Mouse (Mus musculus) small intestine, adult 2 months (tissue): ENCODE results near the gene Rusc2.

Experiments
- CTCF ChIP-seq: fragments of 200-500 bp; IDR thresholded peaks from 2 replicates; pipeline ENCODE4 v1.5.1; 2012; ENCODE audit warnings: low read depth, mild to moderate bottlenecking, control low read depth, inconsistent platforms, low read length, moderate library complexity, mixed read lengths; ENCODE audit not compliant: insufficient replicate concordance, insufficient read length; ENCODE audit errors: extremely low read depth
- POLR2A ChIP-seq: fragments of 200-500 bp; IDR thresholded peaks from 2 replicates; pipeline ENCODE4 v1.6.1; 2012; ENCODE audit warnings: low read depth, mild to moderate bottlenecking, control low read depth, inconsistent platforms, low read length, moderate library complexity

DNA sequence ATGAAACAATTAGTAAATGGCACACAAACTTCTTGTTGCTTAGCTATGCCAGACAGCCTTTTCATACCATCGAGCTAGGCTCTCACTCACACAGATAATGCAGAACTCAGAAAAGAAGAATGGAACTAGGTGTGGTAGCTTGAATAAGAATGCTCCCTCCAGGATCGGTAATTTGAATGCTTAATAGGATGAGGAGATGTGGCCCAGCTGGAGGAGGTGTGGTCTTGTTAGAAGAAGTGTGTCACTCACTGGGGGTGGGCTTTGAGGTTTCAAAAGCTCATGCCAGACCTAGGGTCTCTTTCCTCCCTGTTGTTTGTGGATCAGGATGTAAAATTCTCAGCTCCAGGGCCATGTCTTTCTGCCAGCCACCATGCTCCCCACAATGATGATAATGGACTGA lies 47.0 kb upstream of the Rusc2 start:
- TF ChIP-seq POLR2A (no peak), CTCF (no peak)
